Mouse (Mus musculus) heart, embryonic 15.5 days (tissue): ENCODE data around the gene Calhm6. TPM values are rescaled to one million over a fixed set of nuclear protein-coding genes. Genes with fewer than 3 reads are reported as not detected.

ENCODE experiments used
- ATAC-seq: fragments of 200-750 bp; cut with Nextera tagmentation; replicated peaks from 2 replicates; pipeline ENCODE4 v1.8.0; 2017; ENCODE audit warnings: low read depth, moderate TSS enrichment; ENCODE audit not compliant: insufficient number of reproducible peaks, insufficient read depth, low FRiP score
- H3K27ac ChIP-seq: fragments of 300-500 bp; sonication (generic); 2 replicates; pipeline ENCODE4 v1.5.1; 2015; ENCODE audit warnings: mild to moderate bottlenecking, inconsistent platforms
- H3K27me3 ChIP-seq: fragments of 300-500 bp; sonication (generic); 2 replicates; pipeline ENCODE4 v1.6.1; 2015; ENCODE audit warnings: inconsistent platforms
- H3K36me3 ChIP-seq: fragments of 300-500 bp; sonication (generic); 2 replicates; pipeline ENCODE4 v1.6.1; 2015; ENCODE audit warnings: mild to moderate bottlenecking, inconsistent platforms
- H3K4me1 ChIP-seq: fragments of 300-500 bp; sonication (generic); replicated peaks from 2 replicates; pipeline ENCODE4 v1.6.1; 2015; ENCODE audit warnings: inconsistent platforms
- H3K4me2 ChIP-seq: fragments of 300-500 bp; sonication (generic); 2 replicates; pipeline ENCODE4 v1.6.1; 2015; ENCODE audit warnings: inconsistent platforms, mild to moderate bottlenecking, moderate library complexity
- H3K4me3 ChIP-seq: fragments of 300-500 bp; sonication (generic); 2 replicates; pipeline ENCODE4 v1.5.1; 2015; ENCODE audit warnings: mild to moderate bottlenecking, inconsistent platforms
- H3K9ac ChIP-seq: fragments of 300-500 bp; sonication (generic); 2 replicates; pipeline ENCODE4 v1.6.1; 2015; ENCODE audit warnings: mild to moderate bottlenecking, inconsistent platforms
- H3K9me3 ChIP-seq: fragments of 300-500 bp; sonication (generic); replicated peaks from 2 replicates; pipeline ENCODE4 v1.6.1; 2016; ENCODE audit warnings: inconsistent platforms
- WGBS: fragments of 180-500 bp; shearing (Covaris S2); methylation state at CpG from one replicate; pipeline ENCODE4 v1.1.7; 2015; ENCODE audit warnings: mixed read lengths; 5-methylcytosine and 5-hydroxymethylcytosine counted together
- polyA plus RNA-seq: library from polyadenylated mRNA; unstranded; fragments of >200 nt; fragmentation: Nextera tagmentation; extraction: Ambion mirVana; gene quantifications from 2 replicates; pipeline ENCODE4 v1.2.1, GENCODE M21; 2015

The Calhm6 gene
- polyA plus RNA-seq, 1 experiment from 2014 or later = 0.78 TPM

DNA sequence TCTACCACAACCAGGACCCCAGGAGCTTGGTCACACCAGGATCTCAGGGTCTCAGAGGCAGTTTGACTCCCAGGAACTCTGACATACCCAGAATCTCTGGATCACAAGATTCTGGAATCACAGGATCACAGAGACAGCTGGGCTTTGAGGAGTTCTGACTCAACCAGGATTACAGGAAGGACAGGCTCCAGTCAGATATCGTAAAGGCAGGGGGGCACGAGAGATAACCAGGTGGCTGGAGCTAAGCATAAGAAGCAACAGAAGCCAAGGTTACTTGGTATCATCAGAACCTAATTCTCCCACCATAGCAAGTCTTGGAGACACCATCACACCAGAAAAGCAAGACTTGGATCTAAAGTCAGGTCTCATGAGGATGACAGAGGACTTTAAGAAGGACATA lies 13.9 kb upstream of the Calhm6 start:
- ATAC-seq = no peak
- no peaks in the 10 kb centered on the region for H3K27me3 ChIP-seq
- WGBS = 67% methylated on average over 2 of the region's 2 CpGs

DNA sequence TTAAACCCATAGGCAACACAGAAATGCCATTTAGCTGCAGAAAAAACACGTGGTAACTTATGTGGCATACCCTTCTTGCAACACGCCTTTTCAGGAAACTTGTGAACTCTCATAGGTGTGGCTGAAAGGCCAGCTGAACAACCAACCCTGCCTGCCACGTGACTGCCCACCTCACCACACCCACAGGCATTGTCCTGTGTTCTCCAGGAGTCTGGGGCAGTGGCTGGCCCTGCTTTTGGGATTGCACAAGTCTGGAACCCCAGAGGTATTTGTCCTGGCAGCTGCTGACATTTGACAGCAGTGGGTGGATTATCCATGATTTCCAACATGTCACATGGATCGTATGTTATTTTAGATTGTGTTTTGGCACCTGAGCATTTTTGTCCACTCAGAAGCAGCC lies 12.0 kb upstream of the Calhm6 start:
- Histone ChIP-seq H3K27ac (no peak overlapping the region), H3K27me3 (no peaks in the 10 kb centered on the region), H3K9me3 (no peaks in the 10 kb centered on the region), H3K36me3 (no peaks in the 10 kb centered on the region), H3K9ac (no peak overlapping the region), H3K4me1 (peaks cover 9% of the 10 kb centered on the region), H3K4me2 (no peak overlapping the region), H3K4me3 (no peak overlapping the region)
- ATAC-seq = no peak
- 58% methylated on average over 4 of the region's 4 CpGs for WGBS

More for the DNA sequence above, 13.9 kb upstream of the Calhm6 start:
- H3K4me2 ChIP-seq = no peak overlapping the region
- H3K9me3 ChIP-seq = no peaks in the 10 kb centered on the region
- no peak overlapping the region for H3K9ac ChIP-seq
- no peak overlapping the region for H3K4me3 ChIP-seq
- H3K27ac ChIP-seq = no peak overlapping the region
- H3K4me1 ChIP-seq = peaks cover 9% of the 10 kb centered on the region
- H3K36me3 ChIP-seq = no peaks in the 10 kb centered on the region

DNA sequence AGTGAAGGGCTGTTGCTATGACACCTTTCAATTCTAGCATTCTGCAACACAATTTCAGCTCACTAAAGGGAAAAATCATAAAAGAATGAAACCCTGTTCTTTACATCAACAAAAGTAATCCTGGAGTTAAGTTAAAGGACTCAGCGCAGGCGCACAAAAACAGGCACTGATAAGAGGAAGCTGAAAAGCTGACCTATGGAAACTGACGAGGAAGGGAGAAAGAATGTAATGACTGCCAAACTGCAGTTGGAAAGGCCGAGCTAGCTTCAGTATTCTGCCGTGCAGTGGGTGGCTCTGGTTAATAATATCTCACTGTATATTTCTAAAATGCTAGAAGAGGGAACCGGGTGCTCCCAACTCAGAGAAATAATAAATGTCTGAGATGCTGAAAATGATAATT lies 10.2 kb upstream of the Calhm6 start:
- Histone ChIP-seq H3K4me2 (no peak overlapping the region), H3K4me1 (peaks cover 9% of the 10 kb centered on the region), H3K27ac (peak overlapping the region; percentile 34; the same call in 1 of the 2 replicates), H3K9me3 (no peaks in the 10 kb centered on the region), H3K9ac (no peak overlapping the region), H3K4me3 (no peak overlapping the region), H3K36me3 (no peaks in the 10 kb centered on the region), H3K27me3 (no peaks in the 10 kb centered on the region)
- WGBS = 25% methylated on average over 6 of the region's 6 CpGs
- ATAC-seq = no peak

DNA sequence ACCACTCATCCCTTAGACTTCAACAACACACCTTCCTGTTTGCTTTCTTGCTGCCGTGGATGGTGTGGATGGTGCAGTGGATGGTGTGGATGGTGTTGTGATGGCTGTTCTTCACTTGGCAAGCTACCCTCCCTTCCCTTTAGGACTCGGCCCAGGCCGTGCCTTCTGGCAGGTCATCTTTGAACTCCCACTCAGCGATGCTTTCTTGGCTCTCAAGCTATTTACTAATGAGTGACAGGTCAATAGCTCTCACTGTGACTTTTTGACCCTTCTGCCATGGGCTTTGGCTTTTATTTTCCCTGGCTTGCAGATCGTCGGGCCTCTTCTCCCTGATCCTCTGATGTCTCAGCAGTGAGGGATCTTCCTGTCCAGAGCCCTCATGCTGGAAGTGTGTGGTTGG lies 8.6 kb upstream of the Calhm6 start:
- Histone ChIP-seq H3K9ac (no peak overlapping the region), H3K4me2 (no peak overlapping the region), H3K9me3 (no peaks in the 10 kb centered on the region), H3K27ac (no peak overlapping the region), H3K27me3 (no peaks in the 10 kb centered on the region), H3K4me1 (peaks cover 9% of the 10 kb centered on the region), H3K4me3 (no peak overlapping the region), H3K36me3 (no peaks in the 10 kb centered on the region)
- WGBS = 35% methylated on average over 6 of the region's 6 CpGs
- no peak for ATAC-seq

DNA sequence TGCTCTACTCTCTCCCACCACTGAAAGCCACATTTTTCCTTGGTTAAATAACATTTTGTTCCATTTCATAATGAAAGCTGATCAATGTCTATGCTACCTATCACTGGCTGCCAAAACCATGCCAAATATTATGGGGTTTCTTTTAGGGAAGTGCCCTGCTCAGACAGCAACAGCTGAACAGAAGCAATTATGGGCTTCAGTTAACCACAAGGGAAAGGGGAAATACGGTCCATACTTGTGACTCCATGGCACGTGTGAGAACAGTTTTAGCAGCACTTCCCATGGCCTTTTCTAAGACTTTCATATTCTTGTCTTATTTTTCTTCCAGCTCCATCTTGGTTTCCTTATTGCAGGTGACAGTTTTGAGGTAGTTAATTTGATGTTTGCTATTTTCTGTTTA lies 3.6 kb upstream of the Calhm6 start:
- no peak for ATAC-seq

DNA sequence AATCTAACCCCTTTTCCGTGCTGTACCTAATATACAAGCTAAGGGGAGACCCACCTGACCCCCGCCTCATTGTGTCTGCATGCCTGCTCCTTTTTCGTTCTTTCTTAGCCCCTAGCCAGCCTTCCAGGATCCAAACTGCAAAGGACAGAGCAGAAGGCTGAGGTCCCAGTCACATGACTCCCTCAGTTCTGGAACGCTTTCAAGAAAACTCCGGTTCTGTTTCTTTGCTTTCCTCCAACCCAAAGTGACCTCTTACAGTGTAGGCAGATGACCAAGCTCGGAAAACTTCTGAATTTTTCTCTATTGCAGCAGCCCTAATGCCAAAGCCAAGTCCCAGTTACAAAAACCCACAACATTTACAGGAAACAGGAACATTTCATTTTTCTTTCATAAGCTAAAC lies 607 bp upstream of the Calhm6 start:
- Histone ChIP-seq H3K36me3 (no peaks in the 10 kb centered on the region), H3K27ac (no peak overlapping the region), H3K9me3 (no peaks in the 10 kb centered on the region), H3K4me1 (peaks cover 3% of the 10 kb centered on the region; the same call in 1 of the 2 replicates), H3K27me3 (no peaks in the 10 kb centered on the region), H3K4me2 (peak overlapping the region; percentile 91; the same call in 1 of the 2 replicates), H3K4me3 (no peak overlapping the region), H3K9ac (no peak overlapping the region)
- no peak for ATAC-seq
- 79% methylated on average over 6 of the region's 6 CpGs for WGBS

More for the DNA sequence above, 3.6 kb upstream of the Calhm6 start:
- Histone ChIP-seq H3K4me1 (peaks cover 3% of the 10 kb centered on the region; the same call in 1 of the 2 replicates), H3K27me3 (no peaks in the 10 kb centered on the region), H3K9me3 (no peaks in the 10 kb centered on the region), H3K4me2 (no peak overlapping the region), H3K27ac (no peak overlapping the region), H3K9ac (no peak overlapping the region), H3K36me3 (no peaks in the 10 kb centered on the region), H3K4me3 (no peak overlapping the region)
- 66% methylated on average over 2 of the region's 2 CpGs for WGBS

DNA sequence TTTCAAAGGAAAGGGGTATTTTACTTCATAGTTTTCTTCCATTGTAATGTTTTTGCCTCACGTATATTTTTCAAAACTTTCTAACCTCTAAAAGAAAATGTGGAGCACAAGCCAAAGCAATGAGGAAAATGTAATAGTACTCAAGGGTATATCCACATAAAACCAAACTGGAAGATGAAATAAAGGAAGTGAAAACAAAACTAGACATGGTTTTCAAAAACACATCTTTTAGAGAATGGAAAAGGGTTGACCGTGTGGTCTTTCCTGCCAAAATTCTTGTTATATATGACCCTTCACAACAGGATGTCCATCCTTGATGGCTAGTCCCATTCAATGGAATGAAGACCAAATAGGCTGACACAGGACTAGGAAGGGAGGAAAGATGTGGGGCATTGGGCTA lies 9.4 kb downstream of the Calhm6 start:
- WGBS = 78% methylated on average over 2 of the region's 2 CpGs
- no peak overlapping the region for H3K4me3 ChIP-seq
- no peaks in the 10 kb centered on the region for H3K9me3 ChIP-seq
- H3K9ac ChIP-seq = no peak overlapping the region
- no peak overlapping the region for H3K4me2 ChIP-seq
- no peak overlapping the region for H3K27ac ChIP-seq
- no peaks in the 10 kb centered on the region for H3K36me3 ChIP-seq
- H3K27me3 ChIP-seq = no peaks in the 10 kb centered on the region
- H3K4me1 ChIP-seq = no peaks in the 10 kb centered on the region
- no peak for ATAC-seq

DNA sequence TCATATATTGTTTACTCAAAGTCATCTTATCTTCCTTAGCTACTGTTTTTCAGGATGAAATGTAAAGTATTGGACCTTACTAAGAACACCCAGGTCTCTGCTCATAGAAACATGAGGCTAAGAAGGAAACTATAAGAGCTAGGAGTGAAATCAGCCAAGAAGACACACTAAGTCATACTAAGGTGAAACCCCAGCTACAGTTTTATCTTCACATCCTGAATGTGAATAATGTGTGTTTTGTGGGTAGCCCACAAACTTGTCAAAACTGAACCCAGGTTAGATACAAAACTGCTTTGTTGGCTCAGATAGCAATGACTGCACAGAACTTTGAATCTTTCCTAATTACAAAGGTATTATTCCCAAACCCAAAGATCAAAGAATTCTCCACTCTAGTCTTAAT lies 10.0 kb downstream of the Calhm6 start:
- no peak overlapping the region for H3K4me2 ChIP-seq
- no peaks in the 10 kb centered on the region for H3K36me3 ChIP-seq
- H3K4me3 ChIP-seq = no peak overlapping the region
- H3K27me3 ChIP-seq = no peaks in the 10 kb centered on the region
- H3K27ac ChIP-seq = no peak overlapping the region
- no peak for ATAC-seq
- no peaks in the 10 kb centered on the region for H3K9me3 ChIP-seq
- H3K4me1 ChIP-seq = no peaks in the 10 kb centered on the region
- no peak overlapping the region for H3K9ac ChIP-seq

DNA sequence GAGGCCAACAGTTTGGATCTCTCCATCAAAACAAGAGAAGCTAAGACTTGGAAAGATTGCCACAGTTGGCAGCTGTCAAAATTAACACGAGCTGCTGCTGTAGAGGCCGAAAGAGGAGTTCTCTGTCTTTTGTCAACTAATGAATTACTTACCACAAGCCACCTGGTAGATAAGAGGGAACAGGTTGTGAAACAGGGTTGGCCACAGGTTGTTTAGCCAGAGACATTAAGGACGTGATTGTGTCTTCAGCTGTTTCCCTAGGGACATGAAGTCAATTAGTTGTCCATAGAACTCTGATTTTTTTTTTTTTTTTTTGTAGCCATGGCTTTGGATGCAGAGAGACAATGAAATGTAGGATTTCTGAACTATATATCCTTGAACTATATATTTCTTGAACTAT lies 10.7 kb downstream of the Calhm6 start:
- ATAC-seq = no peak
- Histone ChIP-seq H3K36me3 (no peaks in the 10 kb centered on the region), H3K27ac (no peak overlapping the region), H3K27me3 (no peaks in the 10 kb centered on the region), H3K4me2 (no peak overlapping the region), H3K4me1 (no peaks in the 10 kb centered on the region), H3K9ac (no peak overlapping the region), H3K9me3 (no peaks in the 10 kb centered on the region), H3K4me3 (no peak overlapping the region)
- 48% methylated on average over 3 of the region's 3 CpGs for WGBS

DNA sequence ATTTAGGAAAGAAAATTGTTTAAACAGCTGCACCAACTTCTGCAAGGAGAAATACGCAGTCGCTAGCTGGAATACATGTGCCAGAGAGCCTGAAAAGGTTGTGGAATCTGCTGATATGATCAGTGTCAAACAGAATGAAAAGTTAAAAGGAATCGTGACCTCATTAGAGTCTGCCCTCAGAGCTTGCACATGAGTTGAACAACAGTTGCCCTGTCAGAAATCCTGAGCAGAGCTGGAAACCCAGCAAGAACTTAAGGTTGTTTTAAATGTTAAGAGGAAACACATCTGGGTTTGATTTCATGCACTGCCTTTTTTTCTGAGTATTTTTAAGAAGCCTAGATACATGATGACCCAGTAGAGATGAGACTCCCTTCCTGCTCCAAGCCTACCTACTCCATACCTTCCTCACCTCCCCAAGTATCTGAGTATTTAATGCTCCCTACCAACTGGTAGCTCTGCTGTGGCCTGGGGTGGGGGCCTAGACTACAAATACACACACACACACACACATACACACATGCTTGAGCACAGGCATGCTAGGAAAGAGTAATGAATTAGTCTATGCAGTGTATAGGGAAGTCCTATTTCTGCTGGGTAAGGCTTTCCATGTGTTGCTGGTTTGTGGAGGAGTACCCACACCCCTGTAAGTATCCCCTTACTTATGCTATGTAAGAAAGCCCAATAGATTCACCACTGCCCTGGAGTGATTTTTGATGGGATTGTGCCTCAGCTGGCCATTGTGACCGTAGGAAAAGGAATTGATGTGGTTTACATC lies 15.6 kb downstream of the Calhm6 start:
- no peak; the same call in 1 of the 2 replicates for ATAC-seq
- 68% methylated on average over 4 of the region's 4 CpGs for WGBS

DNA sequence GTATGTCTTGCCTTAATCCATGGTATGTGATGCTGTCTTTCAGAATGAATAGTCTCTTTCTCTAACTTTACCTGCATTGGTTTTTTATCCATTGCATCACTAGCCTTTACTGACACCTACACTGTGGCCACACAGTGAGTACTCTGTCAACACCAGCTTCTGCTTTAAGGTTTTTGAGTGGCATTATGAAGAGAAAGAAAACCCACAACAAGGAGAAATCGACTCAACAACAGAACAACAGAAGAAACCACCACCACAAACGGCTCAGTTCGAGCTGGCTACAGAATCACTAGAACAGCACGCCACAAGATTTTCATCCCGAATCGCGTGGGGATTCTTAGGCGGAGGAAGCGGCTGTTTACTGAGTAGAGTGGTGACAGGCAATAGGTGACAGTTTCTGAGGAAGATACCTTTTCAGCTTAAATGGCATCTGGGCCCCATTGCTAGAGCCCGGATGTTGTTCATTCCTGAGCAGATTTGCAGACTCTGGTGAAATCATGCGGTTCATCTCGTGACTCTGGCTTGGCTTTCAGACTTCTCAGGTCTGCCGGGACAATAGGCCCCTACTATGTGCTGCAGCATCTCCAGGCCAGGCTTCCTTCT lies 16.8 kb downstream of the Calhm6 start:
- Histone ChIP-seq H3K9me3 (no peaks in the 10 kb centered on the region), H3K4me2 (no peak overlapping the region), H3K27ac (no peak overlapping the region), H3K4me3 (no peak overlapping the region), H3K27me3 (no peaks in the 10 kb centered on the region), H3K36me3 (no peaks in the 10 kb centered on the region), H3K4me1 (no peaks in the 10 kb centered on the region), H3K9ac (no peak overlapping the region)
- ATAC-seq = no peak
- WGBS = 70% methylated on average over 13 of the region's 13 CpGs

More for the DNA sequence above, 15.6 kb downstream of the Calhm6 start:
- Histone ChIP-seq H3K4me3 (no peak overlapping the region), H3K9me3 (no peaks in the 10 kb centered on the region), H3K36me3 (no peaks in the 10 kb centered on the region), H3K4me1 (no peaks in the 10 kb centered on the region), H3K27ac (no peak overlapping the region), H3K4me2 (no peak overlapping the region), H3K27me3 (no peaks in the 10 kb centered on the region), H3K9ac (no peak overlapping the region)

DNA sequence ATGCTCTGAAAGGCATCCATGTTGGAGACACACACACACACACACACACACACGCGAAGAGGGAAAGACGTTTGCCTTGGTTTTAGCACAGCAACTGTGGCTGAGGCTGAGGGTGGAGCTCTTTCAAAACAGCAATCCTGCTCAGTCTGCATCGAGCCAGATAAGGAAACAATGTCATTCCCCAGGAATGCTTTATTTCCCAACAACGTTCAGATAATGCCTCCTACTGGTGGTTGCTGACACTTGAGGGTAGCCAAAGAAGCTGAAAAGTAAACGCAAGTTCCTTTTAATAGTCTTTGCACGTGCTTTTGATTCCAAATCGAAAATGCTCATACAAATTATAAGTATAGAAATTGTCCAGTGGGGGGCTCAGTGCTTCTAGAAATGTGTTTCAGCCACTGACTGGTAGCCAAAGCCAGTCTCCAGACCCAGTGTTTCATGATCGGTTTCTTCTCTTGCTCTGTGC lies 31.3 kb downstream of the Calhm6 start, which contains the start of gene Calhm5:
TSS of gene Calhm5 (minus strand) at position 102 of the 466 bp plus-strand sequence.
- WGBS = 4% methylated on average over 9 of the region's 9 CpGs
- H3K4me2 ChIP-seq = peak within 1 kb of the TSS; percentile 58
- no peaks in the 10 kb centered on the region for H3K27me3 ChIP-seq
- H3K4me3 ChIP-seq = peak within 1 kb of the TSS; percentile 39
- 0 out of 2 replicates have a peak, but pooled peaks cover 7% of the 10 kb centered on the region for H3K4me1 ChIP-seq
- H3K9ac ChIP-seq = peak within 1 kb of the TSS; percentile 29
- H3K9me3 ChIP-seq = no peaks in the 10 kb centered on the region
- H3K27ac ChIP-seq = peak within 1 kb of the TSS; percentile 52
- no peaks in the 10 kb centered on the region for H3K36me3 ChIP-seq
- peak; percentile 86 for ATAC-seq
